Mouse (Mus musculus) MEL (cell line): Measurements from ENCODE around the gene Mpp6. TPM values are rescaled to one million over a fixed set of nuclear protein-coding genes. Genes with fewer than 3 reads are reported as not detected.

Source experiments
- DNase-seq: peaks from one replicate; pipeline ENCODE4 v3.0.0; 2011; ENCODE audit warnings: low read depth, low spot score
- H3K27ac ChIP-seq: 2 replicates; pipeline ENCODE4 v1.5.1; 2012; ENCODE audit warnings: low read depth, mild to moderate bottlenecking, control low read depth, low read length, moderate library complexity; ENCODE audit not compliant: control insufficient read depth
- H3K27me3 ChIP-seq, 2 experiments: fragments of 150-350 bp in 1 of 2; sonication (generic) in 1 of 2; 2 replicates each; pipeline ENCODE4 v1.6.1; 2012; ENCODE audit warnings: low read length in 2 of 2, mild to moderate bottlenecking in 2 of 2, improper control_type of control experiment in 1 of 2, moderate library complexity in 1 of 2; ENCODE audit not compliant: insufficient read depth in 2 of 2, control insufficient read depth in 1 of 2
- H3K36me3 ChIP-seq, 2 experiments: 2 replicates each; pipeline ENCODE4 v1.6.1; 2012 to 2014; ENCODE audit warnings: low read length in 2 of 2, improper control_type of control experiment in 1 of 2, inconsistent platforms in 1 of 2, mild to moderate bottlenecking in 1 of 2; ENCODE audit not compliant: insufficient read depth in 2 of 2, control insufficient read depth in 1 of 2
- H3K4me1 ChIP-seq, 2 experiments: fragments of 150-350 bp in 1 of 2; sonication (generic) in 1 of 2; 2 replicates each; pipeline ENCODE4 v1.6.1; 2012; ENCODE audit warnings: low read length in 2 of 2, improper control_type of control experiment in 1 of 2, mild to moderate bottlenecking in 1 of 2; ENCODE audit not compliant: insufficient read depth in 2 of 2, control insufficient read depth in 1 of 2
- H3K4me3 ChIP-seq, 2 experiments: fragments of 150-350 bp in 1 of 2; sonication (generic) in 1 of 2; 2 replicates each; pipeline ENCODE4 v1.5.1; 2012; ENCODE audit warnings: low read depth in 2 of 2, low read length in 2 of 2, mild to moderate bottlenecking in 2 of 2, moderate library complexity in 2 of 2, control low read depth in 1 of 2, improper control_type of control experiment in 1 of 2; ENCODE audit not compliant: control insufficient read depth in 1 of 2, insufficient read depth in 1 of 2
- H3K79me2 ChIP-seq: 2 replicates; pipeline ENCODE4 v1.6.1; 2012; ENCODE audit warnings: mild to moderate bottlenecking, low read length, moderate library complexity; ENCODE audit not compliant: control insufficient read depth, poor library complexity, insufficient read depth
- H3K9ac ChIP-seq: 2 replicates; pipeline ENCODE4 v1.6.1; 2012; ENCODE audit warnings: low read depth, mild to moderate bottlenecking, control low read depth, low read length, moderate library complexity; ENCODE audit not compliant: control insufficient read depth, poor library complexity, severe bottlenecking
- H3K9me3 ChIP-seq: fragments of 150-350 bp; sonication (generic); replicated peaks from 2 replicates; pipeline ENCODE4 v1.6.1; 2012; ENCODE audit warnings: mild to moderate bottlenecking, low read length, improper control_type of control experiment, moderate library complexity; ENCODE audit not compliant: insufficient read depth
- CHD2 ChIP-seq: IDR thresholded peaks from 2 replicates; pipeline ENCODE4 v1.6.1; 2011; ENCODE audit warnings: low read length, improper control_type of control experiment
- CTCF ChIP-seq, 3 experiments: IDR thresholded peaks in 2 of 3; conservative IDR thresholded peaks in 1 of 3; 2 replicates each; pipeline ENCODE4 v1.5.1; 2011 to 2012; ENCODE audit warnings: low read length in 3 of 3, low read depth in 2 of 3, mild to moderate bottlenecking in 2 of 3, improper control_type of control experiment in 1 of 3, inconsistent platforms in 1 of 3, mixed read lengths in 1 of 3, moderate library complexity in 1 of 3; ENCODE audit not compliant: control insufficient read depth in 1 of 3, insufficient read depth in 1 of 3, poor library complexity in 1 of 3, severe bottlenecking in 1 of 3
- E2F4 ChIP-seq: IDR thresholded peaks from 2 replicates; pipeline ENCODE4 v1.6.1; 2011; ENCODE audit warnings: low read depth, low read length, improper control_type of control experiment, borderline replicate concordance
- ELF1 ChIP-seq: IDR thresholded peaks from 2 replicates; pipeline ENCODE4 v1.6.1; 2014; ENCODE audit warnings: low read depth, mild to moderate bottlenecking, inconsistent platforms, low read length, improper control_type of control experiment, moderate library complexity
- GABPA ChIP-seq: IDR thresholded peaks from 2 replicates; pipeline ENCODE4 v1.6.1; 2012; ENCODE audit warnings: low read depth, mild to moderate bottlenecking, inconsistent platforms, low read length, improper control_type of control experiment, moderate library complexity
- KAT2A ChIP-seq: conservative IDR thresholded peaks from 2 replicates; pipeline ENCODE4 v1.6.1; 2012; ENCODE audit warnings: low read depth, low read length, improper control_type of control experiment, inconsistent platforms
- MXI1 ChIP-seq: IDR thresholded peaks from 2 replicates; pipeline ENCODE4 v1.6.1; 2011; ENCODE audit warnings: mild to moderate bottlenecking, low read depth, low read length, improper control_type of control experiment
- NELFE ChIP-seq: IDR thresholded peaks from 2 replicates; pipeline ENCODE4 v1.6.1; 2011; ENCODE audit warnings: low read depth, low read length, improper control_type of control experiment
- POLR2A ChIP-seq, 2 experiments: IDR thresholded peaks; 2 replicates each; pipeline ENCODE4 v1.6.1; 2011 to 2012; ENCODE audit warnings: low read length in 2 of 2, mild to moderate bottlenecking in 2 of 2, control low read depth in 1 of 2, improper control_type of control experiment in 1 of 2, low read depth in 1 of 2, moderate library complexity in 1 of 2; ENCODE audit not compliant: control insufficient read depth in 1 of 2, insufficient read depth in 1 of 2, poor library complexity in 1 of 2
- POLR2AphosphoS5 ChIP-seq: IDR thresholded peaks from 2 replicates; pipeline ENCODE4 v1.6.1; 2012; ENCODE audit warnings: low read depth, borderline replicate concordance, mild to moderate bottlenecking, inconsistent platforms, low read length, moderate library complexity, mixed read lengths
- RAD21 ChIP-seq: IDR thresholded peaks from 2 replicates; pipeline ENCODE4 v1.6.1; 2011; ENCODE audit warnings: mild to moderate bottlenecking, low read depth, low read length, improper control_type of control experiment
- SIN3A ChIP-seq: IDR thresholded peaks from 2 replicates; pipeline ENCODE4 v1.6.1; 2012; ENCODE audit warnings: low read length, improper control_type of control experiment, inconsistent platforms
- USF1 ChIP-seq: IDR thresholded peaks from 2 replicates; pipeline ENCODE4 v1.6.1; 2014; ENCODE audit warnings: low read depth, mild to moderate bottlenecking, inconsistent platforms, low read length, improper control_type of control experiment, moderate library complexity
- ZKSCAN1 ChIP-seq: IDR thresholded peaks from 2 replicates; pipeline ENCODE4 v1.6.1; 2012; ENCODE audit warnings: low read depth, mild to moderate bottlenecking, inconsistent platforms, low read length, improper control_type of control experiment, moderate library complexity
- ZMIZ1 ChIP-seq: IDR thresholded peaks from 2 replicates; pipeline ENCODE4 v1.6.1; 2012; ENCODE audit warnings: low read depth, mild to moderate bottlenecking, inconsistent platforms, low read length, improper control_type of control experiment, moderate library complexity
- ZNF384 ChIP-seq: IDR thresholded peaks from 2 replicates; pipeline ENCODE4 v1.6.1; 2012; ENCODE audit warnings: low read depth, mild to moderate bottlenecking, inconsistent platforms, low read length, improper control_type of control experiment
- polyA plus RNA-seq, 2 experiments: library from polyadenylated mRNA; stranded (reverse) in 1 of 2; unstranded in 1 of 2; fragments of >175 nt in 1 of 2; fragments of >200 nt in 1 of 2; gene quantifications; 2 replicates each; pipeline versions ENCODE4 v1.2.1 to v1.2.4; 2012; ENCODE audit warnings: low replicate concordance in 2 of 2, low read depth in 1 of 2; ENCODE audit not compliant: insufficient read length in 2 of 2, insufficient read depth in 1 of 2, missing spikeins in 1 of 2
- total RNA-seq: library from RNA; depleted of rRNA; stranded (reverse); fragments of 300-350 nt; gene quantifications from 2 replicates; pipeline ENCODE4 v1.2.3, GENCODE M21; 2012

Mpp6 gene
- total and polyA plus RNA-seq, 3 experiments: 68.1 to 74.8 TPM; not detected in 1

GRCm38 (mm10) chr6:50080431-50080830 lies 29.6 kb upstream of the Mpp6 start:
- Histone ChIP-seq H3K9me3 (no peaks in the 10 kb centered on the region), H3K4me1 (no peaks in the 10 kb centered on the region), H3K27ac (no peak overlapping the region), H3K27me3 (peaks cover 0 to 11% of the 10 kb centered on the region in 2 experiments; a peak in 3 of 4 replicates), H3K36me3 (no peaks in the 10 kb centered on the region), H3K79me2 (no peaks in the 10 kb centered on the region), H3K9ac (no peak overlapping the region), H3K4me3 (no peak overlapping the region)
- TF ChIP-seq ELF1 (no peak), GABPA (no peak), ZMIZ1 (no peak), E2F4 (no peak), USF1 (no peak), ZKSCAN1 (no peak), RAD21 (no peak), MXI1 (no peak), ZNF384 (no peak), KAT2A (no peak), SIN3A (no peak), POLR2AphosphoS5 (no peak)
- DNase-seq: no peak

GRCm38 (mm10) chr6:50085206-50085605 lies 24.8 kb upstream of the Mpp6 start:
- no peaks in the 10 kb centered on the region for H3K79me2 ChIP-seq
- H3K9me3 ChIP-seq: no peaks in the 10 kb centered on the region
- peaks cover 0 to 2% of the 10 kb centered on the region in 2 experiments; a peak in 1 of 4 replicates for H3K36me3 ChIP-seq
- peaks cover 0 to 7% of the 10 kb centered on the region in 2 experiments; a peak in 2 of 4 replicates for H3K4me1 ChIP-seq
- no peak for DNase-seq
- peaks cover 0 to 5% of the 10 kb centered on the region in 2 experiments; a peak in 1 of 4 replicates for H3K27me3 ChIP-seq
- no peak for TF ChIP-seq ELF1
- TF ChIP-seq MXI1: no peak
- TF ChIP-seq GABPA: no peak
- TF ChIP-seq CHD2: no peak
- TF ChIP-seq CTCF (IDR thresholded peaks at IDR 0.05 in 2 of 3, conservative IDR thresholded peaks at IDR 0.05 in 1 of 3; ENCODE audit: control insufficient read depth in 1 of 3, insufficient read depth in 1 of 3, low read depth in 2 of 3, low read length in 3 of 3, poor library complexity in 1 of 3, severe bottlenecking in 1 of 3): no peak
- TF ChIP-seq NELFE: no peak
- no peak for TF ChIP-seq E2F4
- no peak for TF ChIP-seq ZNF384
- TF ChIP-seq ZKSCAN1: no peak
- TF ChIP-seq POLR2A (IDR thresholded peaks at IDR 0.05; ENCODE audit: control insufficient read depth in 1 of 2, insufficient read depth in 1 of 2, low read depth in 1 of 2, low read length in 2 of 2, poor library complexity in 1 of 2): no peak
- H3K27ac ChIP-seq: no peak overlapping the region
- no peak overlapping the region for H3K9ac ChIP-seq
- no peak overlapping the region for H3K4me3 ChIP-seq
